Mouse (Mus musculus): ENCODE data around the gene AU015836. TPM values are rescaled to one million over a fixed set of nuclear protein-coding genes. Genes with fewer than 3 reads are reported as not detected.

AU015836 gene
- polyA plus RNA-seq (2015; fragmentation: Nextera tagmentation; extraction: Ambion mirVana), result 0.06 and 0.15 TPM in 2 replicates

DNA sequence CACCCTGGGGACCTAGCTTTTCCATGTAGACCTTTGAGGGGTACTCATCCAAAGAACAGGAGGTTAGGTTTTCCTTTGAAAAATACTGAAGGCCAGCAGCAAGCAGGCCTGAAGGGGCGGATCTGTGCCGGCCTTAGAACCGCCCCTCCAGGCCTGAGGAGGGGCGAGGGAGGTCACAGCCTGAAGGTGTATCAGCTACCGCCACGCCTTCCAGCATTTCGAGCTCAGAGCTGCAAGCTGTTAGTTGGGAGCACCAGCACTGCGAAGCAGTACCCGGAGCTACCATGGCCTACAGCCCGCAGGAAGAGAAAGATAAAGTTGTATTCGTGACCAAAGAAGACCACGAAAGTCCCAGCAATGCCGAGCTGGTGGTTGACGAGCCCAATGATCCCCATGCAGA lies at the start of gene AU015836:
Gene AU015836 (plus strand): TSS at position 216 of the 400 bp plus-strand sequence.
- H3K9me3 ChIP-seq (ENCODE audit: control insufficient read depth, low read length), result no peaks in the 10 kb centered on the region
- no peaks in the 10 kb centered on the region for H3K27me3 ChIP-seq (ENCODE audit: control insufficient read depth, insufficient read depth, low read length)
- no peaks in the 10 kb centered on the region for H3K4me1 ChIP-seq (replicated peaks; ENCODE audit: control insufficient read depth, insufficient read depth)
- 62% methylated on average over 14 of the region's 14 CpGs for WGBS
- no peak within 1 kb of the TSS for H3K4me2 ChIP-seq (replicated peaks; ENCODE audit: low read depth)
- no peak within 1 kb of the TSS for H3K4me3 ChIP-seq (ENCODE audit: low read depth, low read length)
- no peak for TF ChIP-seq EP300 (optimal IDR thresholded peaks at IDR 0.05)
- TF ChIP-seq CTCF (IDR thresholded peaks at IDR 0.05; ENCODE audit: low read depth), result no peak
- no peak within 1 kb of the TSS for H3K9ac ChIP-seq (ENCODE audit: low read length)
- DNase-seq (ENCODE audit: low spot score), result peak; percentile 23
- H3K36me3 ChIP-seq (ENCODE audit: control insufficient read depth, insufficient read depth, low read length), result no peaks in the 10 kb centered on the region
- ATAC-seq (ENCODE audit: low FRiP score, low TSS enrichment), result no peak
- no peak within 1 kb of the TSS for H3K27ac ChIP-seq (replicated peaks)

GRCm38 (mm10) chrX:93919017-93919416 lies 49.4 kb upstream of the AU015836 start:
- Histone ChIP-seq H3K27me3 (ENCODE audit: control insufficient read depth, insufficient read depth, low read length) (no peaks in the 10 kb centered on the region), H3K36me3 (ENCODE audit: control insufficient read depth, insufficient read depth, low read length) (no peaks in the 10 kb centered on the region), H3K9ac (ENCODE audit: low read length) (no peak overlapping the region), H3K4me3 (ENCODE audit: low read depth, low read length) (no peak overlapping the region), H3K27ac (replicated peaks) (no peak overlapping the region), H3K4me1 (replicated peaks; ENCODE audit: control insufficient read depth, insufficient read depth) (no peaks in the 10 kb centered on the region), H3K9me3 (ENCODE audit: control insufficient read depth, low read length) (no peaks in the 10 kb centered on the region), H3K4me2 (replicated peaks; ENCODE audit: low read depth) (no peak overlapping the region)
- 62% methylated on average over 3 of the region's 3 CpGs for WGBS
- no peak for ATAC-seq (ENCODE audit: low FRiP score, low TSS enrichment)
- no peak for DNase-seq (ENCODE audit: low spot score)
- TF ChIP-seq EP300 (optimal IDR thresholded peaks at IDR 0.05) (no peak), CTCF (IDR thresholded peaks at IDR 0.05; ENCODE audit: low read depth) (no peak)

GRCm38 (mm10) chrX:93928379-93928778 lies 40.1 kb upstream of the AU015836 start:
- H3K27ac ChIP-seq (replicated peaks), result no peak overlapping the region
- peak; percentile 95 for ATAC-seq (ENCODE audit: low FRiP score, low TSS enrichment)
- WGBS, result 61% methylated on average over 3 of the region's 3 CpGs

GRCm38 (mm10) chrX:93928794-93929193 lies 39.7 kb upstream of the AU015836 start:
- ATAC-seq (ENCODE audit: low FRiP score, low TSS enrichment), result peak; percentile 83
- WGBS, result 60% methylated on average over 1 of the region's 1 CpGs
- Histone ChIP-seq H3K9me3 (ENCODE audit: control insufficient read depth, low read length) (no peaks in the 10 kb centered on the region), H3K4me1 (replicated peaks; ENCODE audit: control insufficient read depth, insufficient read depth) (no peaks in the 10 kb centered on the region), H3K4me3 (ENCODE audit: low read depth, low read length) (no peak overlapping the region), H3K4me2 (replicated peaks; ENCODE audit: low read depth) (no peak overlapping the region), H3K36me3 (ENCODE audit: control insufficient read depth, insufficient read depth, low read length) (no peaks in the 10 kb centered on the region), H3K27ac (replicated peaks) (no peak overlapping the region), H3K27me3 (ENCODE audit: control insufficient read depth, insufficient read depth, low read length) (no peaks in the 10 kb centered on the region), H3K9ac (ENCODE audit: low read length) (no peak overlapping the region)
- no peak for TF ChIP-seq EP300 (optimal IDR thresholded peaks at IDR 0.05)
- TF ChIP-seq CTCF (IDR thresholded peaks at IDR 0.05; ENCODE audit: low read depth), result no peak
- no peak for DNase-seq (ENCODE audit: low spot score)

More at GRCm38 (mm10) chrX:93928379-93928778, 40.1 kb upstream of the AU015836 start:
- H3K9me3 ChIP-seq (ENCODE audit: control insufficient read depth, low read length), result no peaks in the 10 kb centered on the region
- no peak for DNase-seq (ENCODE audit: low spot score)
- H3K4me3 ChIP-seq (ENCODE audit: low read depth, low read length), result no peak overlapping the region
- no peak overlapping the region for H3K9ac ChIP-seq (ENCODE audit: low read length)
- no peak for TF ChIP-seq EP300 (optimal IDR thresholded peaks at IDR 0.05)
- TF ChIP-seq CTCF (IDR thresholded peaks at IDR 0.05; ENCODE audit: low read depth), result no peak
- H3K4me2 ChIP-seq (replicated peaks; ENCODE audit: low read depth), result no peak overlapping the region
- no peaks in the 10 kb centered on the region for H3K27me3 ChIP-seq (ENCODE audit: control insufficient read depth, insufficient read depth, low read length)
- no peaks in the 10 kb centered on the region for H3K36me3 ChIP-seq (ENCODE audit: control insufficient read depth, insufficient read depth, low read length)
- no peaks in the 10 kb centered on the region for H3K4me1 ChIP-seq (replicated peaks; ENCODE audit: control insufficient read depth, insufficient read depth)

- DNase-seq (ENCODE audit: low spot score) (no peak), ATAC-seq (ENCODE audit: low FRiP score, low TSS enrichment) (no peak)
- no peaks in the 10 kb centered on the region for H3K9me3 ChIP-seq (ENCODE audit: control insufficient read depth, low read length)
- no peak overlapping the region for H3K9ac ChIP-seq (ENCODE audit: low read length)
- H3K27me3 ChIP-seq (ENCODE audit: control insufficient read depth, insufficient read depth, low read length), result no peaks in the 10 kb centered on the region
- H3K4me2 ChIP-seq (replicated peaks; ENCODE audit: low read depth), result no peak overlapping the region
- H3K36me3 ChIP-seq (ENCODE audit: control insufficient read depth, insufficient read depth, low read length), result no peaks in the 10 kb centered on the region
- no peak overlapping the region for H3K4me3 ChIP-seq (ENCODE audit: low read depth, low read length)
- H3K4me1 ChIP-seq (replicated peaks; ENCODE audit: control insufficient read depth, insufficient read depth), result no peaks in the 10 kb centered on the region
- H3K27ac ChIP-seq (replicated peaks), result no peak overlapping the region
- 78% methylated on average over 3 of the region's 3 CpGs for WGBS
- no peak for TF ChIP-seq CTCF (IDR thresholded peaks at IDR 0.05; ENCODE audit: low read depth)
- no peak for TF ChIP-seq EP300 (optimal IDR thresholded peaks at IDR 0.05)
Measured at GRCm38 (mm10) chrX:93931694-93932093, 36.8 kb upstream of the AU015836 start.

DNA sequence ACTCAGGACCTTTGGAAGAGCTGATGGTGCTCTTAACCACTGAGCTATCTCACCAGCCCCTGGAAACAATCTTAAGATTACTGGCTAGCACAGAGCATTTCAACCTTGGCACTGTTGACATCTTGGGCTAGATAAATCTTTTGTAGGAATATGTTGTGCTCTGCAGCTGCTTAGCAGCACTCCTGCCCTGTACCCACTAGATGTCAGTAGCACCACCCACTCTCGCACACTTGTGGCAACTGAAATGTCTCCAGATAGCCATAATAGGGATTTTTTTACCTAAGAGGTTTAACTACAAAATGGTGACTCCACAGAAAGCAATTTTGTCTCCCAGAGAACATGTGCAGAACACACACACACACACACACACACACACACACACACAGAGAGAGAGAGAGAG lies 11.7 kb upstream of the AU015836 start:
- Histone ChIP-seq H3K27ac (replicated peaks) (no peak overlapping the region), H3K9me3 (ENCODE audit: control insufficient read depth, low read length) (no peaks in the 10 kb centered on the region), H3K27me3 (ENCODE audit: control insufficient read depth, insufficient read depth, low read length) (no peaks in the 10 kb centered on the region), H3K4me1 (replicated peaks; ENCODE audit: control insufficient read depth, insufficient read depth) (no peaks in the 10 kb centered on the region), H3K4me3 (ENCODE audit: low read depth, low read length) (no peak overlapping the region), H3K9ac (ENCODE audit: low read length) (no peak overlapping the region), H3K36me3 (ENCODE audit: control insufficient read depth, insufficient read depth, low read length) (no peaks in the 10 kb centered on the region), H3K4me2 (replicated peaks; ENCODE audit: low read depth) (no peak overlapping the region)
- WGBS, result 32% methylated on average over 1 of the region's 1 CpGs
- ATAC-seq (ENCODE audit: low FRiP score, low TSS enrichment) (0 out of 2 replicates have a peak, but pooled peaks have one; percentile 74), DNase-seq (ENCODE audit: low spot score) (peak; percentile 30)
- TF ChIP-seq CTCF (IDR thresholded peaks at IDR 0.05; ENCODE audit: low read depth) (peak; percentile 75), EP300 (optimal IDR thresholded peaks at IDR 0.05) (no peak)
